Mouse (Mus musculus): ENCODE measurements at regions not wholly inside any gene's neighbourhood (a gene's known extent, or its start where the extent isn't known, plus 50 kb on each side); places are given as distances from the start of the nearest gene placed in this dataset.

DNA sequence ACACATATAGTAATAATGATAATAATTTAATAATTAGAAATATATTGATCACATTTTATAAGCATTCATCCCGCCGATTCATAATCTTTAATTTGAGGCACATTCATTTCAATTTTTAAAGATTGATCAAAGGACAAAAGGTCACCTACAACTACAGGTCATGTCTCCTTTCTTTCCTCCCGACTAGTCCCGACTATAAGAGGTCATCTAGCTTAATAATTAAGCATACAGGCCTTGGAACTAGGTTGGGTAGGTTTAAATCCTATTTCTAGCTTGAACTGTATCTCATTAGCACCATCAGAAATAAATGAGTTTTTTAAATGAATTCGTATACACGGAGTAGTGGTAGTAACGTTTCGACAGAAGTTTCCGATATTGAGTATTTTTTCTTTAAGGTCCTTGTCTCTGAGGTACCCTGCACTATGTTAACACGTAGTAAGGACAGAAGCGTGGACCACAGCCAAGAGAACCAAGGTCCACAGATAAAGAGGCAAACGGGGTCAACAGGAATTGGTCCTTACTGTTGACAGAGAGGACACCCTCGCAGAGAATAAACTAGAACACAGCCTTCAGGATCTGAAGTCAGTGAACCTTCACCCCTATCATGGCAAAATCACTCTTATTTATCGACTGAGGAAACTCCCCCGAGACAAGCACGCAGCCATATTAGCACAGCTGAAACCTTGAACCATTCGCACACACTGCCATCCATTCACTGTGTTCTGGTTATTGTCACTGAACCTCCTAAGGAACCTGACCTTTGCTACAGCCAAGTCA is 185.8 kb upstream of the Jmjd1c start:
- no peak for DNase-seq (ENCODE audit: low spot score)

DNA sequence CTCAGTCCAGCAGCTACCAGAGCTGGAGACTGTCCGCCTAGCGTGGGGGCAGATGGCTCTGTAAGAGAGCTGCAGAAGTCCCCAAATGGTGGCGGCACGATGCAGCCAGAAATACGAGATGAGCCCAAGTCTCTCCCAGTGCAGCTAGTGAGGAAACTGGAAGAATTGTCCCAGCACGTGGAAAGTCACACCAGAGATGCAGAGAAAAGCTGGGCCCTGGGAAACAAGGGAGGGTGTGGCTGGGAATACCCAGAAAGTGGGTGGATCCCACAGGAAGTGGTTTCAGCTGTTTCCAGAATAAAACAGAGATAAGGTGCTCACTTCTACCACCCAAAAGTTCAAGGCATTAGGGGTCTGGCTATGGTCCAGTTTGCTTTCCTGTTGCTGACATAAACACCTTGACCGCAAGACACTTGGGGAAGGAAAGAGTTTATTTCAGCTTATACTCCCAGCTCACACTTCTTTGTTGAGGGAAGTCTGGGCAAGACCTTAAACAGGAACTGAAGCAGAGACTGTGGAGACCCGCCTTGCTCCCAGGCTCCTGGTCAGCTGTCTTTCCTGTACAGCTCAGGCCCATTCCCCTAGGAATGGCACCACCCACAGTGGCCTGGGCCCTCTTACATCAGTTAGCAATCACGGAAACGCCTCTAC is 184.5 kb upstream of the Jmjd1c start:
- DNase-seq (ENCODE audit: low spot score) = no peak

DNA sequence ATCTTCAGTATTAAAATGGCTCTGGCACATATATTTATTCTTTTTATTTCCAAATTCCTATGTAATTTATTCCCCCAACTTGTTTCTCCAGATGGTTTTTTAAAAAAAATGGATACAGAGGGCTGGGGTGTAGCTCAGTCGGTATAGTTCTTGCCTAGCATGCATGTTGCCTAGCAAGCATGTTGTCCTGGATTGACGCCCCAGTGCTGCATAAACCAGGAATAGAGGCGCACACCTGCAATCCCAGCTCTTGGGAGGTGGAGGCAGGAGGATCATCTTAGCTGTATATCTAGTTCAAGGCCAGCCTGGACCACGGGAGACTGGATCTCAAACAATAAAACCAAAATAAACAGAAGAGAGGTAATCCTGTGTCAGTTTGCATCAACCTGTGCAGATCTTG is 183.5 kb upstream of the Jmjd1c start:
- no peak for DNase-seq (ENCODE audit: low spot score)

- DNase-seq (ENCODE audit: low spot score) = no peak
Measured at GRCm38 (mm10) chr10:66913187-66913586, 182.7 kb upstream of the Jmjd1c start.

GRCm38 (mm10) chr10:66913627-66914026 is 182.3 kb upstream of the Jmjd1c start:
- DNase-seq (ENCODE audit: low spot score) = no peak

- no peak for DNase-seq (ENCODE audit: low spot score)
Measured at GRCm38 (mm10) chr10:66914288-66914975, 181.5 kb upstream of the Jmjd1c start.

- no peak for DNase-seq (ENCODE audit: low spot score)
Measured at GRCm38 (mm10) chr10:66915801-66916200, 180.1 kb upstream of the Jmjd1c start.

DNA sequence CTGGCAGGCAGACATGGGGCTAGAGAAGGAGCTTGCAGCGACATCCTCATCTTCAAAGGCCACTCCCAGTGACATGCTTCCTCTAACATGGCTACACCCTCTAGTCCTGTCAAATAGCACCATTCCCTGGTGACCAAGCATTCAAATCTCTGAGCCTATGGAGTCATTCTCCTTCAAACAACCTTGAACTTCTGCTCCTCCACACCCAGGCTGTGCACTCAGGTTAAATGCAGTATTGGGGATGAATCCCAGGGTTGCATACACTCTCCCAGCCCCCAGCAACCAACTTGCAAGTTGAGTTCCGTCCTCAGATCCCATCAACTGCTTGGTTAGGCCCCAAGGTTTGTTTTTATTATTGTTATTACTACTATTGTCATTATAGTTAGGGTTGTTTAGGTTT is 178.2 kb upstream of the Jmjd1c start:
- no peak for DNase-seq (ENCODE audit: low spot score)

- no peak for DNase-seq (ENCODE audit: low spot score)
Measured at GRCm38 (mm10) chr10:66918713-66919112, 177.2 kb upstream of the Jmjd1c start.

GRCm38 (mm10) chr10:66919953-66920760 is 175.8 kb upstream of the Jmjd1c start:
- no peak for DNase-seq (ENCODE audit: low spot score)

DNA sequence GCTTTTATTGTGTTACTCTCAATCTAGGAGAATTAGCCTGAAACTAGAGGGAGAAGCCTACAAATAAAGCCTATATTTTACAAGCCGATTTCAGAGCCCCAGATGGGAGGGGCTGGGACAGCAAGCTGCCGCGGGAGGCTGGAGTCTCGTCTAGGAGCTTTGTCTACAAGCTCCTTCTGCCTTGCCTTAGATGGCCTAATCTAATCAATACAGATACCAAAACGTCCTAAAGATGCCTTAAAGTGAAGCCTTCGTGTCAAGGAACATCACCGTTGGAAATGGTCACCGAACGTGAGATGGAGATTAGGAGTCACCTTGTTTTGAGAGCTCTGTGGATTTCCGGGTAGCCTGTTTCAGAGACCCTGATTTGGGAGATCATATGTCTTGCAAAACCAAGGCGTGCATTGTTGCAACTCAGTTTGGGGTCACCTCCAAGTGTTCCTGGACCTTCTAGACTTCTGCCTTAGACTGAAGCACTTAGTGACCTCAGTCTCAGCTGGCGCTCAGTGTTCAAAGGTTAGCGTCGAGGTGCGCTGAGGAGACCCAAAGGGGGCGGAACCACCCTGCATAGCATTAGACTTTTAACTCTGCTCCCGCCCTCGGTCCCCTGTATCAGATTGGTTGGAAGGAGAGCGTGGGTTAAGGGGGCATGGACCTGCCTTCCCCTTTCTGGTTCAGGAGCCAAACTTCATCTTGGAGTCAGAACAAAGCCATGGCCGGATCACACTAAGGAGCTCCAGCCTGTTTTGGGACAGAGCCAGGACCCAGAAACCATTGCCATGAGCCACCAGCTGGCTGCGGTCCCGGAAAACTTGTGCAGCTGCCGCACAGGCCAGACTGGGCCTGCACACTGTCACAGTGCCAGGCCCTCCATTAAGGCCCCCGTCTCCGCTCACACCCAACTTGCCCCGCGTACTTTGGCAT is 174.9 kb upstream of the Jmjd1c start:
- no peak for DNase-seq (ENCODE audit: low spot score)

- no peak for DNase-seq (ENCODE audit: low spot score)
Measured at GRCm38 (mm10) chr10:66921776-66922175, 174.1 kb upstream of the Jmjd1c start.

GRCm38 (mm10) chr10:66922314-66922713 is 173.6 kb upstream of the Jmjd1c start:
- no peak for DNase-seq (ENCODE audit: low spot score)

DNA sequence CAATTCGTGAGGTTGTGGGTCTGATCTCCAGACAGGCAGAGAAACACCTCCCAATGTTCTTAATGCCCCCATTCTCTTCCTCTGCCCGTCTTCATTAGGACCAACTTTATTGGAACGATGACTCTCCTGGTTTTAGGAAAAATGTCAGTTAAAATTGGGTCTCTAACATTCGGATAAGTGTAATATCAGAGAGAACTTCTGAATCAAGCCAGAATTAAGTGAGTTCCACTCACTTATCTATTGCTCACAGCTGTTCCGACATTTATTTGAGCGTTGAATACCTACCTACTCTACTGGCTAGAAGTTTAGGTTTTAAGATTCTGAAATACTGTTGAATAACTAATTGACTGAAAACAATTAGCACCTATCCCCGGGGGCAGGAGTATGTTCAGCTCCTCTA is 172.0 kb upstream of the Jmjd1c start:
- no peak for DNase-seq (ENCODE audit: low spot score)

GRCm38 (mm10) chr10:66924418-66924817 is 171.5 kb upstream of the Jmjd1c start:
- DNase-seq (ENCODE audit: low spot score) = no peak

GRCm38 (mm10) chr10:66925553-66926127 is 170.3 kb upstream of the Jmjd1c start:
- DNase-seq (ENCODE audit: low spot score) = no peak

DNA sequence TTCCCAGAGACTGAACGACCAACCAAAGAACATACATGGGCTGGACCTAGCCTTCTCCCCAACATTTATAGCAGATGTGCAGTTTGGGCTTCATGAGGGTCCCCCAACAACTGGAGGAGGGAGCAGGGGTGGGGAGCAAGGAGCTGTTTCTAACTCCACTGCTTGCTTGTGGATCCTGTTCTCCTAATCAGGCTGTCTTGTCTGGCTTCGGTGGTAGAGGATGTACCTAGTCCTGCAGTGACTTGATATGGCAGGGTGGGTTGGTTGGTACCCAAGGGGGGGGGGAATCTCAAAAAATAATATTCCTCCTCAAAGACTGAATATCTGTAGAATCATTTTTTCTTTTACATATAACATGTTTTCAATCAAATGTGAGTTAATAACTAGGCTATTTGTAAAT is 168.3 kb upstream of the Jmjd1c start:
- no peak for DNase-seq (ENCODE audit: low spot score)

GRCm38 (mm10) chr10:66928211-66928990 is 167.5 kb upstream of the Jmjd1c start:
- no peak for DNase-seq (ENCODE audit: low spot score)

DNA sequence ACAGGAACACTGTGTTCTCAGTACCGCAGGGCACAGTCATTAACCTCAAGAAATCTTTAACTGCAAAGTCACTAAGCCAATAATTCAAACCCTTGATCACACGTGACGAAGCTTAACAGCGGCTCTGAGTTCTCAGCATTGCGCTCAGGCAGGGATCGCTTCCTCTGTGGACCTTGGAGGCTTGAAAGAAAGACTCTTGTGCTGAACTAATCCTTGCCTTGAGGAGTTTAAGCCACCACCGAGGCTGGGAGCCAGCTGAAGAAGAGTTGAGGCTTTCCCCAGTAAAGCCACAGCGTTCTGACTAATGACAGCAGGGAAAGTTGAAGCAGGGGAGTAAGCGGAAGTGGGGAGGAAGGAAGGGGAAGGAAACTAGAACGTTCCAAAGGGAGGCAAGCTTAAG is 165.4 kb upstream of the Jmjd1c start:
- DNase-seq (ENCODE audit: low spot score) = no peak

GRCm38 (mm10) chr10:66931505-66931904 is 164.4 kb upstream of the Jmjd1c start:
- DNase-seq (ENCODE audit: low spot score) = no peak
